Mouse (Mus musculus) brain, adult 10 weeks (tissue): ENCODE data around the gene Bcl2l15. TPM values are rescaled to one million over a fixed set of nuclear protein-coding genes. Genes with fewer than 3 reads are reported as not detected.

ENCODE experiments used
- polyA plus RNA-seq: library from polyadenylated mRNA; stranded (reverse); fragments of 350-450 nt; fragmentation: Illumina TruSeq; extraction: RNeasy Lipid Tissue Mini Kit (QIAGEN cat#74804); gene quantifications from one replicate; pipeline ENCODE4 v1.2.3, GENCODE M21; 2015; ENCODE audit warnings: low read depth, low replicate concordance

Bcl2l15 gene
- 1.5 TPM for polyA plus RNA-seq

GRCm38 (mm10) chr3:103832426-103832825 lies at the start of gene Bcl2l15:
Gene Bcl2l15, plus strand, starts transcription at chr3:103832601.

DNA sequence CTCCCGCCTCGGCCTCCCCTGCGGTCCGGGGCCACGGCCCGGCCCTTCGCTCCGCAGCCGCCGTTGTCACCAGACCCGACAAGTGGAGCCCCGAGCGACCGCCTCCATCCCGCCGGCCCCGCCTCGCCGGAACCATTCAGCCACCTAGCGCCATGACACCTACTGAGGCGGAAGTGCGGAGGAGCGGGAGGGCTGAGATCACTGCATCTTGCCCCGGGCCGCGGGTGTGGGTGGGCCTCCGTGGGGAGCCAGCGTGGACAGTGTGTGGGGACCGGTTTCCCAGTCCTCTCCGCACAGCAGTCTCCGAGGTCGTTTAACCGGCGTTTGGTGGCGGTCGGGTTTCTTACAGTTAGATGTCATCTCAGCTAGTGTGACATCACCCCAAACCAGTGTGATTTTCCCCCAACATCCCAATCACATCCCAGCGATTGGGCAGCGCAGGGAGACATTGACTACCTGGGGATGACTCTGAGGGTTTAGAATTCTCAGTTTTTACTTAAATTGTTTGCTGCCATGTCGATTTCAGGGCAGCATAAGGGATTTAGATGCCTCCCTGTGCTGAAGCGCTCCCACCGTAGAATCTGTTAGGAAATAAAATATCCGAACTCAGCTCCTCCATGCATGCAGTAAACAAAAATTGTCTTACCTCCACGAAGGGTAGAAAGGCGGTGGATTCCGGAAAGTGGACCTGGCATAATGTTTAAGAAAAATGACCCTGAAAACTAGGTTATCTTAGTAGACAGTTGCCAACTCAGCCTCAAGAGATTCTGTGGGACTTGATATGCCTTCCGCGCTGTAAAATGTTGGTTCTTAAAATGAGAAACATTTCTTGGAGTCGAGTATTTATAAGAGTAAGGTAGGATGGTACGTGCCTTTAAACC lies 40.9 kb upstream of the Bcl2l15 start, which contains the start of gene Hipk1:
TSS of gene Hipk1 (minus strand) at position 334 of the 881 bp plus-strand sequence.

GRCm38 (mm10) chr3:103808891-103809798 lies 23.3 kb upstream of the Bcl2l15 start, which contains the start of the genes Dclre1b, Ap4b1 and Gm43064:
Gene Dclre1b, minus strand, starts transcription at chr3:103809444.
Gene Ap4b1, plus strand, starts transcription at chr3:103809520.
Gene Gm43064, plus strand, starts transcription at chr3:103809573.

DNA sequence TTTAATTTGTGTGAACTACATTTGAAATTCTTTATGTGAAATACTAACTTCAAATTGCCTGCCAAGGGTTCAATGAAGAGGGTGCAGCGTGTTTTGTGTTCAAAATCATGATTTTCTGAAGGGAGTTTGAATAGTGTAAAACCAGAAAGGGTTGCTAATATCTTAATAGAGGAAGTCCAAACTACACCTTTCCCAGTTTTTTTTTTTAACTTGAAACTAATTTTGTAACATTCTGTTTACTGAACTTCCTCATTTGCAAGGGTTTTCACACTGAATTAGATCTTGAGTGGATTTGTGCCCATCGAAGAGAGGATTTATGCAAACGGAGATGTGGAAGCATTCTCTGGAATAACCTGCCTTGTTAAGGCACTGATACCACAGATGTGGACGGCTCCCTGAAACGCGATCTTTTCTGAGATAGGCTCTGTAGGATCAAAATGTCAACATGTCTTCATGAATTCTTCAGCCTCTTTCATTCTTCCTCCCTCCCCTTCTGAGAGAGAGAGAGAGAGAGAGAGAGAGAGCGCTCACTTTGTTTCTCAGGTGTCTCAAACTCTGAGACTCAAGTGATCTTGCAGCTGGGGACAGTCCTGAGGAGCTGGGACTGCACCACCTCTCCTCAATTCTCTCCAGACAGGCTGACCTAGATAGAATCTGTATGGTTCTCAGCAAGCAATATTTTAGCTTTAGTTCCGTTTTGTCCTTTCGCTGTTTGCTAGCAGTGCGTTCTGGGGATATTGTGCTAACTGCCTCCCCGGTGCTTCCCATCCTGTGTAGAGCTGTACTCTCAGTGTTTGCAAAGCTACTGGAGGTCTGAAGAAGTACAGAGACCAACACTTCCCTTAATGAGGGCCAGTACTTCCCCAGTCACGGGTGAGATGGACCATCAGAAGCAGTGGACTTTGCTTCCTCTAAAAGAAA lies 26.7 kb downstream of the Bcl2l15 start, which contains the start of gene Ptpn22:
TSS of gene Ptpn22 (plus strand) at position 915 of the 921 bp plus-strand sequence.

Other genes starting within 250 kb of the Bcl2l15 start
- gene Atg4a-ps, start 186.5 kb upstream of the Bcl2l15 start, polyA plus RNA-seq: not detected
- 11.0 TPM for gene Olfml3, start 94.6 kb upstream of the Bcl2l15 start, polyA plus RNA-seq
- gene Gm10964, start 93.2 kb upstream of the Bcl2l15 start, polyA plus RNA-seq: not detected
- gene Hipk1, start 41.0 kb upstream of the Bcl2l15 start, polyA plus RNA-seq: 46.8 TPM
- 8.1 TPM for gene Dclre1b, start 23.2 kb upstream of the Bcl2l15 start, polyA plus RNA-seq
- 15.9 TPM for gene Ap4b1, start 23.1 kb upstream of the Bcl2l15 start, polyA plus RNA-seq
- 0.24 TPM for gene Gm43064, start 23.0 kb upstream of the Bcl2l15 start, polyA plus RNA-seq
- 0.79 TPM for gene Ptpn22, start 27.2 kb downstream of the Bcl2l15 start, polyA plus RNA-seq
- 13.7 TPM for gene Rsbn1, start 81.5 kb downstream of the Bcl2l15 start, polyA plus RNA-seq
- gene Phtf1, start 135.5 kb downstream of the Bcl2l15 start, polyA plus RNA-seq: 36.3 TPM